Mouse (Mus musculus) cortical plate, adult 2 months (tissue): Measurements from ENCODE around the gene Xylt1.

ENCODE experiments used
- CTCF ChIP-seq: fragments of 200-500 bp; IDR thresholded peaks from 2 replicates; pipeline ENCODE4 v1.5.1; 2011; ENCODE audit warnings: mild to moderate bottlenecking, control low read depth, low read length; ENCODE audit not compliant: insufficient read depth; ENCODE audit errors: extremely low read depth
- POLR2A ChIP-seq: fragments of 200-500 bp; IDR thresholded peaks from 2 replicates; pipeline ENCODE4 v1.6.1; 2011; ENCODE audit warnings: mild to moderate bottlenecking, low read length, control low read depth; ENCODE audit not compliant: insufficient read depth; ENCODE audit errors: extremely low read depth

DNA sequence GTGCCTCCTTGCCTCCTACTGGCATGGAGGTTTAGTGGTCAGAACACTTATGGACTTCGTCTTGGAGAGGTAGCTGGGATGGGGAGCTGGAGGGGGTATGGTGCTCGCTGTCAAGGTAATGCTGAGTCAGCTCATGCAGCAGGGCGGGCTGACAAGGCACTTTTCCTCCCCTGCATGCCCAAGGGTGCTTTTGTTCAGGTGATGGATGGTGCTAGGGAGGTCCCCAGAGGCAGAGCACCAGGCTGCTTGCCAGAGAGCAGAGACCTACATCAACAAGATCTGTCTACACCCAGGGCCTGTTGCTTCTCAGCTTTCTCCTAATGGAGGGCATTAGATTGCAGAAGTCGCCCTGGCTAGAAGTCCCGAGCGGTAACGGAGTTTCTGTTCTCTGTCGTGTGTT, 127.3 kb downstream of the Xylt1 start:
- TF ChIP-seq CTCF (no peak), POLR2A (no peak)
